Mouse (Mus musculus) ES-Bruce4 (cell line): ENCODE measurements at regions not wholly inside any gene's neighbourhood (a gene's known extent, or its start where the extent isn't known, plus 50 kb on each side); places are given as distances from the start of the nearest gene placed in this dataset.

Experiments used
- CTCF ChIP-seq: IDR thresholded peaks from one replicate; pipeline ENCODE4 v1.8.1; 2011; ENCODE audit warnings: low read depth, low read length
- EP300 ChIP-seq: IDR thresholded peaks from 2 replicates; pipeline ENCODE4 v1.6.1; 2011; ENCODE audit warnings: low read depth, low read length; ENCODE audit not compliant: insufficient read depth
- POLR2A ChIP-seq: IDR thresholded peaks from one replicate; pipeline ENCODE4 v1.8.1; 2011; ENCODE audit warnings: low read length; ENCODE audit not compliant: insufficient read depth

DNA sequence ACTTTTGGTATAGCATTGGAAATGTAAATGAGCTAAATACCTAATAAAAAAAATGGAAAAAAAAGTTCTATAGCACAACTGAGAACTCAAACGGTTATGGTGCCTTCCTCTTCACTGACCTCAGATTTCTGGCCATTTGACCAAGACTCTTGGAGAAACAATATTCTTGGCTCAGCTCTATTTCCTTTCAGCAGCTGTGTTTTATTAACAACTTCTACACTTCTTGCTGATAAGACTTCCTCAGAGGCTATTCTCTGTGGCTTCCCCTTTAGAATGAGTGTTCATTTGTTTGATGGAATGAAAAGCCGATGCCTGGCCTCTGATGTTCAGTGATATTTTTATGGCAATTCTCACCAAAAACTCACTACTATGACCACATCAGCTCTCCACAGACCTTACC lies 572.7 kb upstream of the Tenm4 start:
- TF ChIP-seq CTCF, result no peak
- TF ChIP-seq POLR2A, result no peak
- TF ChIP-seq EP300, result no peak
